Mouse (Mus musculus) layer of hippocampus, adult 8-10 months (tissue): ENCODE measurements around the gene Zmiz1. TPM values are rescaled to one million over a fixed set of nuclear protein-coding genes. Genes with fewer than 3 reads are reported as not detected.

Experiments
- DNase-seq, 2 experiments: peaks; one replicate each; pipeline ENCODE4 v3.0.0; 2022; ENCODE audit warnings: low spot score in 2 of 2
- total RNA-seq, 4 experiments: library from RNA; stranded (reverse); gene quantifications; 2 replicates each; pipeline ENCODE4 v1.2.4; 2022

Zmiz1 gene
- total RNA-seq, 4 experiments from 2014 or later = 77.0 to 102 (median 92.7) TPM

GRCm38 (mm10) chr14:25587487-25588001 lies 128.6 kb downstream of the Zmiz1 start:
- DNase-seq = no peak

GRCm38 (mm10) chr14:25588156-25588555 lies 129.2 kb downstream of the Zmiz1 start:
- no peak for DNase-seq

- DNase-seq = no peak
These were observed 130.3 kb downstream of the Zmiz1 start for GRCm38 (mm10) chr14:25588946-25589937.

GRCm38 (mm10) chr14:25591000-25591399 lies 132.0 kb downstream of the Zmiz1 start:
- no peak for DNase-seq

- DNase-seq = no peak
These were observed 132.4 kb downstream of the Zmiz1 start for GRCm38 (mm10) chr14:25591426-25591825.

GRCm38 (mm10) chr14:25592522-25592921 lies 133.5 kb downstream of the Zmiz1 start:
- DNase-seq = no peak

GRCm38 (mm10) chr14:25593876-25594275 lies 134.9 kb downstream of the Zmiz1 start:
- peak in 1 of 2 experiments; percentile 59 for DNase-seq

- no peak for DNase-seq
These were observed 135.6 kb downstream of the Zmiz1 start for GRCm38 (mm10) chr14:25594611-25595010.

- no peak for DNase-seq
These were observed 140.0 kb downstream of the Zmiz1 start for GRCm38 (mm10) chr14:25598960-25599359.

- no peak for DNase-seq
These were observed 140.9 kb downstream of the Zmiz1 start for GRCm38 (mm10) chr14:25599934-25600333.

GRCm38 (mm10) chr14:25600358-25600757 lies 141.4 kb downstream of the Zmiz1 start:
- no peak for DNase-seq

GRCm38 (mm10) chr14:25600951-25601350 lies 142.0 kb downstream of the Zmiz1 start:
- DNase-seq = no peak

GRCm38 (mm10) chr14:25602018-25602417 lies 143.0 kb downstream of the Zmiz1 start:
- no peak for DNase-seq

- DNase-seq = no peak
These were observed 145.6 kb downstream of the Zmiz1 start for GRCm38 (mm10) chr14:25604395-25605142.

- DNase-seq = no peak
These were observed 147.6 kb downstream of the Zmiz1 start for GRCm38 (mm10) chr14:25606372-25607140.

- DNase-seq = no peak
These were observed 148.4 kb downstream of the Zmiz1 start for GRCm38 (mm10) chr14:25607141-25607967.

GRCm38 (mm10) chr14:25607968-25608491 lies 149.0 kb downstream of the Zmiz1 start:
- no peak for DNase-seq

- DNase-seq = no peak
These were observed 149.6 kb downstream of the Zmiz1 start for GRCm38 (mm10) chr14:25608618-25609017.

- no peak for DNase-seq
These were observed 150.4 kb downstream of the Zmiz1 start for GRCm38 (mm10) chr14:25609355-25609754.
